Mouse (Mus musculus) liver, postnatal 0 days (tissue): ENCODE measurements around the gene Mapk10. TPM values are rescaled to one million over a fixed set of nuclear protein-coding genes. Genes with fewer than 3 reads are reported as not detected.

Experiments used
- ATAC-seq: fragments of 200-750 bp; cut with Nextera tagmentation; 2 replicates; pipeline ENCODE4 v1.8.0; 2017; ENCODE audit warnings: mild to moderate bottlenecking, moderate library complexity
- DNase-seq: peaks from one replicate; pipeline ENCODE4 v3.0.0-alpha.2; 2016
- H3K27ac ChIP-seq: fragments of 300-500 bp; sonication (generic); 2 replicates; pipeline ENCODE4 v1.5.1; 2014; ENCODE audit warnings: antibody characterized with exemption, moderate library complexity, mild to moderate bottlenecking, low read depth
- H3K27me3 ChIP-seq: fragments of 300-500 bp; sonication (generic); 2 replicates; pipeline ENCODE4 v1.6.1; 2014; ENCODE audit warnings: low read length, control low read depth, mixed read lengths; ENCODE audit not compliant: insufficient read depth
- H3K36me3 ChIP-seq: fragments of 300-500 bp; sonication (generic); replicated peaks from 2 replicates; pipeline ENCODE4 v1.6.1; 2014; ENCODE audit warnings: mild to moderate bottlenecking, control low read depth, low read length, moderate library complexity, mixed read lengths; ENCODE audit not compliant: insufficient read depth
- H3K4me1 ChIP-seq: fragments of 300-500 bp; sonication (generic); 2 replicates; pipeline ENCODE4 v1.6.1; 2014; ENCODE audit warnings: antibody characterized with exemption, mild to moderate bottlenecking, control low read depth; ENCODE audit not compliant: insufficient read depth
- H3K4me2 ChIP-seq: fragments of 300-500 bp; sonication (generic); 2 replicates; pipeline ENCODE4 v1.6.1; 2014; ENCODE audit warnings: low read depth, mild to moderate bottlenecking, low read length, moderate library complexity, mixed read lengths
- H3K4me3 ChIP-seq: fragments of 300-500 bp; sonication (generic); 2 replicates; pipeline ENCODE4 v1.5.1; 2014; ENCODE audit warnings: low read depth, low read length
- H3K9ac ChIP-seq: fragments of 300-500 bp; sonication (generic); replicated peaks from 2 replicates; pipeline ENCODE4 v1.6.1; 2014; ENCODE audit warnings: mild to moderate bottlenecking, moderate library complexity
- H3K9me3 ChIP-seq: fragments of 300-500 bp; sonication (generic); 2 replicates; pipeline ENCODE4 v1.6.1; 2016; ENCODE audit warnings: mild to moderate bottlenecking, control low read depth, low read length, mixed read lengths
- CTCF ChIP-seq: sonication (generic); IDR thresholded peaks from 2 replicates; pipeline ENCODE4 v1.5.1; 2016; ENCODE audit warnings: antibody characterized with exemption, low read depth
- EP300 ChIP-seq: IDR thresholded peaks from 2 replicates; pipeline ENCODE4 v1.6.1; 2016; ENCODE audit warnings: antibody characterized with exemption, low read depth, mild to moderate bottlenecking
- WGBS: fragments of 180-500 bp; shearing (Covaris S2); extraction: QIAGEN DNeasy Blood & Tissue Kit; methylation state at CpG from one replicate; pipeline ENCODE4 v1.1.7; 2014; ENCODE audit not compliant: insufficient replicate concordance; 5-methylcytosine and 5-hydroxymethylcytosine counted together
- polyA plus RNA-seq: library from polyadenylated mRNA; unstranded; fragments of >200 nt; fragmentation: Nextera tagmentation; extraction: Ambion mirVana; gene quantifications from 2 replicates; pipeline ENCODE4 v1.2.1, GENCODE M21; 2015

The Mapk10 gene
- polyA plus RNA-seq, 1 experiment from 2014 or later = not detected

- Histone ChIP-seq H3K4me2 (no peak overlapping the region), H3K4me3 (no peak overlapping the region), H3K27ac (no peak overlapping the region), H3K4me1 (no peaks in the 10 kb centered on the region), H3K36me3 (no peaks in the 10 kb centered on the region), H3K27me3 (no peaks in the 10 kb centered on the region), H3K9me3 (no peaks in the 10 kb centered on the region), H3K9ac (no peak overlapping the region)
- no peak for TF ChIP-seq CTCF
- no peak for TF ChIP-seq EP300
- ATAC-seq = no peak
- DNase-seq = no peak
- 85% methylated on average over 17 of the region's 17 CpGs for WGBS
These were observed 140.0 kb downstream of the Mapk10 start for GRCm38 (mm10) chr5:103071006-103071612.

GRCm38 (mm10) chr5:103050319-103050916 is 160.7 kb downstream of the Mapk10 start:
- H3K36me3 ChIP-seq = no peaks in the 10 kb centered on the region
- DNase-seq (no peak), ATAC-seq (no peak)
- no peak for TF ChIP-seq EP300
- TF ChIP-seq CTCF = no peak
- H3K27me3 ChIP-seq = no peaks in the 10 kb centered on the region
- H3K4me1 ChIP-seq = no peaks in the 10 kb centered on the region
- H3K27ac ChIP-seq = no peak overlapping the region
- no peak overlapping the region for H3K9ac ChIP-seq
- H3K9me3 ChIP-seq = no peaks in the 10 kb centered on the region
- H3K4me3 ChIP-seq = no peak overlapping the region
- no peak overlapping the region for H3K4me2 ChIP-seq
- 68% methylated on average over 8 of the region's 8 CpGs for WGBS

- no peak for ATAC-seq
- H3K4me3 ChIP-seq = no peak overlapping the region
These were observed 163.1 kb downstream of the Mapk10 start for GRCm38 (mm10) chr5:103048011-103048410.

GRCm38 (mm10) chr5:103037752-103038151 is 173.4 kb downstream of the Mapk10 start:
- no peaks in the 10 kb centered on the region for H3K27me3 ChIP-seq
- no peaks in the 10 kb centered on the region for H3K36me3 ChIP-seq
- no peak overlapping the region for H3K4me2 ChIP-seq
- TF ChIP-seq EP300 (no peak), CTCF (no peak)
- H3K9me3 ChIP-seq = no peaks in the 10 kb centered on the region
- H3K9ac ChIP-seq = no peak overlapping the region
- DNase-seq = no peak
- ATAC-seq = no peak
- H3K4me1 ChIP-seq = no peaks in the 10 kb centered on the region
- no peak overlapping the region for H3K4me3 ChIP-seq
- WGBS = 92% methylated on average over 3 of the region's 3 CpGs
- H3K27ac ChIP-seq = no peak overlapping the region

More at GRCm38 (mm10) chr5:103048011-103048410, 163.1 kb downstream of the Mapk10 start:
- no peak for DNase-seq
- Histone ChIP-seq H3K4me2 (no peak overlapping the region), H3K9ac (no peak overlapping the region), H3K36me3 (no peaks in the 10 kb centered on the region), H3K27me3 (no peaks in the 10 kb centered on the region), H3K4me1 (no peaks in the 10 kb centered on the region), H3K27ac (no peak overlapping the region), H3K9me3 (no peaks in the 10 kb centered on the region)
- TF ChIP-seq EP300 = no peak
- no peak for TF ChIP-seq CTCF
- 72% methylated on average over 4 of the region's 4 CpGs for WGBS

GRCm38 (mm10) chr5:103028940-103029621 is 182.1 kb downstream of the Mapk10 start:
- no peak for ATAC-seq
- no peaks in the 10 kb centered on the region for H3K27me3 ChIP-seq
- no peaks in the 10 kb centered on the region for H3K36me3 ChIP-seq
- TF ChIP-seq CTCF = no peak
- TF ChIP-seq EP300 = no peak
- 63% methylated on average over 13 of the region's 13 CpGs for WGBS
- no peak overlapping the region for H3K27ac ChIP-seq
- no peak overlapping the region for H3K4me2 ChIP-seq
- H3K4me3 ChIP-seq = no peak overlapping the region
- no peak for DNase-seq
- H3K9ac ChIP-seq = no peak overlapping the region
- H3K4me1 ChIP-seq = no peaks in the 10 kb centered on the region
- no peaks in the 10 kb centered on the region for H3K9me3 ChIP-seq

- H3K9ac ChIP-seq = no peak overlapping the region
- no peaks in the 10 kb centered on the region for H3K27me3 ChIP-seq
- no peaks in the 10 kb centered on the region for H3K36me3 ChIP-seq
- H3K9me3 ChIP-seq = no peaks in the 10 kb centered on the region
- no peak overlapping the region for H3K4me3 ChIP-seq
- TF ChIP-seq CTCF (no peak), EP300 (no peak)
- H3K4me2 ChIP-seq = no peak overlapping the region
- DNase-seq (no peak), ATAC-seq (no peak)
- no peak overlapping the region for H3K27ac ChIP-seq
- no peaks in the 10 kb centered on the region for H3K4me1 ChIP-seq
- 58% methylated on average over 7 of the region's 7 CpGs for WGBS
These were observed 188.5 kb downstream of the Mapk10 start for GRCm38 (mm10) chr5:103022504-103023172.
